Mouse (Mus musculus) C2C12 (cell line): ENCODE data around the gene Frmd4a.

Source experiments
- CTCF ChIP-seq: IDR thresholded peaks from one replicate; pipeline ENCODE4 v1.5.1; 2011; ENCODE audit not compliant: control insufficient read depth, insufficient read depth, insufficient read length
- FOSL1 ChIP-seq: IDR thresholded peaks from one replicate; pipeline ENCODE4 v1.8.0; 2011; ENCODE audit warnings: mild to moderate bottlenecking, low read length; ENCODE audit not compliant: poor library complexity, insufficient read depth, severe bottlenecking
- MAX ChIP-seq: IDR thresholded peaks from one replicate; pipeline ENCODE4 v1.6.1; 2011; ENCODE audit warnings: mild to moderate bottlenecking, control low read depth
- MYOG ChIP-seq: IDR thresholded peaks from one replicate; pipeline ENCODE4 v1.6.1; 2011; ENCODE audit not compliant: control insufficient read depth, insufficient read length; ENCODE audit errors: extremely low read depth

- no peak for TF ChIP-seq CTCF
- no peak for TF ChIP-seq MAX
- TF ChIP-seq MYOG = no peak
- TF ChIP-seq FOSL1 = no peak
Observed at GRCm38 (mm10) chr2:4578291-4578690, 560.8 kb downstream of the Frmd4a start.
